Mouse (Mus musculus): ENCODE results near the gene Tmem121b.

Tmem121b gene

DNA sequence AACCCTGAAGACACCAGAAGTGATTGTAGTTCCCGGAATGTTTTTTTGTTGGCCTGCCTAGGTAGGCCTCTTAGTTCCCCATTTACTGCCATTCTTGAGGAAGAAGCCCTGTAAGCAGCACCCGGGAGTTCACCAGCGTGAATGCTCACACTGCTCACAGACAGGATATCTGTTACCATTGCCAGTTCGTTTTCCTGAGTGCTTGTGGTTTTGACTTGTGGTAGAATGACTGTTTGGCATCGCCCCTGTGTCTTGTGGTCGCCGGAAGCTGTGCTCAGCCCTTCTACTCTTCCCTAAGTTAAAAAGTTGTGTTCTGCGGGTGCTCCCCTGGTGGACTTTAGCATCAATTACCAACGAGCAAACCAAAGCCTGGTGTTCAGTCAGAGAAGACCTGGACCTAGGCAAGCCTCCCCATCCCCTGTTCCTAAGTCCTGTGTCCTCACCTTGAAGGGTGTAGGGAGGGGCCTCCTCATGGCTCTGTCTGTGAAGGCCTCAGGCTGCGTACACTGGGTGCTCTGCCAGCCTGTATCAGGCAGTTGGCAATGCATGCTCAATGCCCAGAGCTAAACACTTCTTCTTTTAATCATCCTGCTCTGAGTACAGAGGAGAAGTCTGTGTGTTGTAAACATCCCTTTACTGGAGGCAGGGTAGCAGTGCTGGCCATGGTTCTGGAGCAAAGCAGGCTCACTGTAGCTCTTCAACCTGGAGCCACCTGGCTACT is 26.8 kb downstream of the Tmem121b start:
- no peak for DNase-seq (ENCODE audit: low read depth, low spot score)

DNA sequence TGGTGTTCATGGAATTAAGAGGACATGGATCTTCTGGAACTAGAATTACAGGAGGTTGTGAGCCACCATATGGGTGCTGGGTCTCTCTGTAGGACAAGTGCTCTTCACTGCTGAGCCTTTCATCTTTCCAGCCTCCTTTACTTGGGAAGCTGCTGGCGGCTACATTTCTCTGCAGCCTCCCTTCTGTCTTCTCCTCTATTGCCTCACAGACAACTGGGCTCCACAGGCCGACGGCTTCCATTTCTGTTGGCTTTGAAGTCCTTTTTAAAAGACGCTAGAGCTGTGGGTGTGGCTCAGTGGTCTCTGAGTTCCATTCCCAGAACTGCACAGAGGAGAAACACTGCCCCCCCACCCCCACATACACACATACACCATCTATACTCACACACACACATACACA is 28.2 kb downstream of the Tmem121b start:
- no peak for DNase-seq (ENCODE audit: low read depth, low spot score)

DNA sequence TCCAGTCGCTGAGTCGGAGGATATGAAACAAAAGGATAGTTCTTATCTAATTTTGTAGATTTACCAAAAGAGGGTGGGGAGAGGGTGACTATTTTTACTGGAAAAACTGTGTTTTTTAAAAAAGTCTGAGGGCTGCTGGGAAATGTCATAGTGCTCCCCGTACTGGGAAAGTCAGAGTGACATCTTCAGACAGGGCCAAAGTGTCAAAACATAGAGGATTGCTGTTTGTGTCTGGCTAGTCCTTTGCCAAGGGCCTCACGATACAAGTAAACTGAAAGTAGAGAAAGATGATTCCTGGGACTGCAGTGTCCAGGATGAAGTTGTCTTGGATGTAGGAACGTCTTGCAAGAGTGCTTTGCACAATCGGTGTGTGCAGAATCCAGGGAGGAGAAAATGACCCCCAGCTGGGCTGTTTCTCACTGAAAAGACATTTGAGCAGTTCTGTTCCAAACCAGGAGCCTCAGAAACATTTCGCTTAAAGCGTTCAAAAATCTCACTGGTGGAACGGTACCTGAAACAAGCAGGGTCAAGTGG is 29.1 kb downstream of the Tmem121b start:
- no peak for DNase-seq (ENCODE audit: low read depth, low spot score)

DNA sequence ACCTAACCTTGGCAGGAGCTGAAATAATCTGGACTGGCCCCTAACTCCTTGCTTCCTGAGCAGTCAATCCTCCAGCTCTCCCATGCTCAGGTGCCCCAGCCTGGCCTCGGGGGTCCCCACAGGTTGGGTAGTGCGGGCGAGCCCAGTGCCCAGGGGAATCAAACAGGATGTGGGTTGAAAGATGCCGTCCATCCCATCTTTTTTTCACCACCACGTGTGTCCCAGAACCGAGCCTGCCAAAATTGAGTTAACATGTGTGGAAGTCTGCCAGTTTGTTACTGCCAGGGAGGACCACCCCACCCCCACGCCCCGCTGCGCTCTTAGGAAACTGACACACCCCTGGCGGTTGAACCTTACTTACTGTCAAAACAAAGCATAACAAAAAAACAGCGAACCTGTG is 29.7 kb downstream of the Tmem121b start:
- peak; percentile 52 for DNase-seq (ENCODE audit: low read depth, low spot score)

DNA sequence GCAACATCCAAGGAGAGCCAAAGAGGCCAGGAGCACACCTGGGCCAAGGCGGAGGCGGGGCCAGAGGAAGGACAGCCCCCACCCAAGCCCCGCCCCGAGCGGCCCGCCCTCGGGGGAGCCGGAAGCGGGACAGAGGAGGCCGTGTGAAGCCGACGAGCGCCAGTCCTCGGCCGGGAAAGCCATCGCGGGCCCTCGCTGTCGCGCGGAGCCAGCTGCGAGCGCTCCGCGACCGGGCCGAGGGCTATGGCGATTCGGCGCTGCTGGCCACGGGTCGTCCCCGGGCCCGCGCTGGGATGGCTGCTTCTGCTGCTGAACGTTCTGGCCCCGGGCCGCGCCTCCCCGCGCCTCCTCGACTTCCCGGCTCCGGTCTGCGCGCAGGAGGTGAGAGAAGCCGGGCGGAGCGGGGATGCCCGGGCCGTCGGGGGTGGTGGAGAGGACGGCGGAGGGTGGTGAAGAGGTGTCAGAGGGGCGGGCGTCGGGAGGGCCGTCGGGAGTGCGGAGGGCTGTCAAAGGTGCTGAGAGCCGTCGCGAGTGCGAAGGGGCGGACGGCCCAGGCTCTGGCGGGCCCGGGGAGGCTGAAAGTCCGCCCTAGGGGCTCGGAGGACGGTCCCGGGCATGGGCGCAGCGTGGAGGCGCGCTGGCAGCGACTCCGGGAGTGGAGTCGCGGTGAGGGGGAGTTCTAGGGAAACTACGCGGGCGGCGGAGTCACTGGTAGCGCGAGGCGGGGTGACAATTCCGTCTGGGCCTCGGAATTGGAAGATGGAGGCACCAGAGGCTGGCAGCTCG is 30.3 kb downstream of the Tmem121b start, which contains the start of gene Il17ra:
TSS of gene Il17ra (plus strand) at position 162 of the 786 bp plus-strand sequence.
- peak; percentile 72 for DNase-seq (ENCODE audit: low read depth, low spot score)

DNA sequence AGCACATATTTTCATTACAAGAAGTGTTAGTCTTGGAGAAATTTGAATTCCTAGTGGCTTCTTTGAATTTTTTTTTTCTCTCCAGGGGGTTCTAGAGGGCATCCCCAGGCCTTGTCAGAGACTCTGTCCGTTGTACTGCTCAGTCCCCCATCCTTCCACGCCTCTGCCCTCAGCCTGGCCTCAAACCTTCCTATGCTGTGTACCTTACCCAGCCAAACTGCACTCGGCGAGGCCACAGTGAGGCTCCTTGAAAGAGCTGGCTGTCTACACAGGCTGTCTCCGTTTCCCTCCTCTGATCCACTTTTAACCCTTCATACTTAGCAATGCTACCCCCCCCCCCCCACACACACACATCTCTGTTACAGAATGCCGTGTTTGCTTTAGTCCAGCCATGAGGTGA is 31.4 kb downstream of the Tmem121b start:
- DNase-seq (ENCODE audit: low read depth, low spot score): no peak

DNA sequence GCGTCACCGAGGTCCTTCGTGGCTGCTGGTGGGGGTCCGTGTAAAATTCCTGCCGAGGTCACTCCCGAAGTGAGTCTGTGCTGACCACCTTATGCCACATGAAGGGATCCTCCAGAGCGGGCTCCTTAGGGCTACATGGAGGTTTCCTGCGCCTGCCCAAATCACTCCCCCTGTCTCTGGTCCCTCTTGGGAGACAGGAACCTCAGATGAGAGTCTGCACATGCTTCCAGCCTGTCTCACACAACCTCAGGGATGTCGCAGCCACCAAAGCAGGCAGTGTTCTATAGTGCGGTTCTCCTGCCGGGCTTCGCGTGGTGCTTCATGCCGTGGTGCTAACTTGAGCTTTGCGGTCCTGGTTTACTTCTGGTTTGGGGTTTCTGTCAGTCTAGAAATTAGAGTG is 32.4 kb downstream of the Tmem121b start:
- DNase-seq (ENCODE audit: low read depth, low spot score): no peak

DNA sequence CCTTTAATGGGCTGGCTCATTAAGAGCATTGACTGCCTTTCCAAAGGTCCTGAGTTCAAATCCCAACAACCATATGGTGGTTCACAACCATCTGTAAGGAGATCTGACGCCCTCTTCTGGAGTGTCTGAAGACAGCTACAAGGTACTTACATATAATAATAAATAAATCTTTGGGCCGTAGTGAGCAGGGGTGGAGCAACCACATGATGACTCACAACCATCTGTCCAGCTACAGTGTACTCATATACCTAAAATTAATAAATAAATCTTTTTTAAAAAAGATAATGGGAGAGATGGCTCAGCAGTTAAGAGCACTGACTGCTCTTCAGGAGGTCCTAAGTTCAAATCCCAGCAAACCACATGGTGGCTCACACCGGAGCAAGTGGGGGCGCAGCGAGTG is 35.9 kb downstream of the Tmem121b start:
- DNase-seq (ENCODE audit: low read depth, low spot score): no peak

DNA sequence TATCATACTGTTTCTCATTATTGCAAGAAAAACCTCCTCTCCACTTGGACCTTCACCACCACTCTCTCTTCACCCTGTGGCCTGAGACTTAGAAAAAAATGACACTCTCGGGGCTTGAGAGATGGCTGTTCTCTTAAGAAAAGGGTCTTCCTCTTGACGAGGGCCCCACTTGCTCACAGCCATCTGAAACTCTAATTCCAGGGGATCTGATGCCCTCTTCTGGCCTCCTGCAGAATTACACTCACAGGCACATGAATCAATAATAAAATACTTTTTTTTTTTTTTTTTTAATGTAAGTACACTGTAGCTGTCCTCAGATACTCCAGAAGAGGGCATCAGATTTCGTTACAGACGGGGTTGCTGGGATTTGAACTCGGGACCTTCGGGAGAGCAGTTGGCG is 36.5 kb downstream of the Tmem121b start:
- peak; percentile 77 for DNase-seq (ENCODE audit: low read depth, low spot score)

DNA sequence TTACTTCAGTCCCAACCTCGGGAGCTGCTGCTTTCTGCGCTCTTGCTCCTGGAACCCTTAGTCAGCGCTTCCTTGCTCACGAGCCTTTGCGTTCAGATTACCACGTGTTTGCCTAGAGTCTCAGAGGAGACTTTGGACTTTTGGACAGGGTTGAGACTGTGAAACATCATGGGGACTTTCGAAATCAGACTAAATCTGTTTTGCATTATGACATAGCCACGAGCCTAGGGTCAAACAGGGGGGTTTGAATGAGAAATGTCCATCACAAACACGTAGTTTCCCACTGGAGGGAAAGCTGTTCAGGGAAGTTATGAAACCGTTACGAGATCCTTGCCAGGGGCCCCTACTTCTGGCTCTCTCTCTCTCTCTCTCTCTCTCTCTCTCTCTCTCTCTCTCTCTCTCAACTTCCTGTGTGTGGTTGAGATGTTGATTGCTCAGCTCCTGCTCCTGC is 39.0 kb downstream of the Tmem121b start:
- DNase-seq (ENCODE audit: low read depth, low spot score): no peak

DNA sequence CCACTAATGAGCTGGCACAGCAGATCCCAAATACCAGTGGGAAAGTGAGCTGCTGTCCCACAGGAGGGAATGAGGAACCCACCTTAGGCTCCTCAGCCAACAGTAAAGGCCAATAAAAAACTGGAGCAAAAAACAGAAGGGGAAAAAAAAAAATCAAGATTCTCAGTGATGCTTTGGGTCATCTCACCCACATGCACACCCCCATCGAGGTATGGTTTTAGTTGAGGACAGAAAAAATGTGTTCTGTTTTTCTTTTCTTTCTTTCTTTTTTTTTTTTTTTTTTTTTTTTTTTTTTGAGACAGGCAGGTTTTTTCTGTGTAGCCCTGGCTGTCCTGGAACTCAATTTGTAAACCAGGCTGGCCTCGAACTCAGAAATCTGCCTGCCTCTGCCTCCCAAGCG is 40.1 kb downstream of the Tmem121b start:
- no peak for DNase-seq (ENCODE audit: low read depth, low spot score)

DNA sequence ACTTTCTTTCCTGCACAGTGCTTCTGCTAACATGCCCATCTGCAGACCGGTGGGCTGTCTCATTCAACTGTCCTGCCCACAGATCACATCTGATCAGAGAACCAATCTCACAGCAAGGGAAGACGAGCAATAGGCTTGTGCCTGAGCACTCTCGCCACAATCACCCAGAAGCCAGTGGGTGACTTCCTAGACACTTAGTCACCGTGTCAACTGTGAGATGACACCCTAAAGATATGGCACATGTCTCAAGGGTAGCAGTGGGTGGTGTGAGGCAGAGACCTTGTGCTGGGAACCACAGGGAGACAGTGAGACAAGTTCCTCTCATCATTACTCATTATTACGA is 40.5 kb downstream of the Tmem121b start:
- DNase-seq (ENCODE audit: low read depth, low spot score): no peak

DNA sequence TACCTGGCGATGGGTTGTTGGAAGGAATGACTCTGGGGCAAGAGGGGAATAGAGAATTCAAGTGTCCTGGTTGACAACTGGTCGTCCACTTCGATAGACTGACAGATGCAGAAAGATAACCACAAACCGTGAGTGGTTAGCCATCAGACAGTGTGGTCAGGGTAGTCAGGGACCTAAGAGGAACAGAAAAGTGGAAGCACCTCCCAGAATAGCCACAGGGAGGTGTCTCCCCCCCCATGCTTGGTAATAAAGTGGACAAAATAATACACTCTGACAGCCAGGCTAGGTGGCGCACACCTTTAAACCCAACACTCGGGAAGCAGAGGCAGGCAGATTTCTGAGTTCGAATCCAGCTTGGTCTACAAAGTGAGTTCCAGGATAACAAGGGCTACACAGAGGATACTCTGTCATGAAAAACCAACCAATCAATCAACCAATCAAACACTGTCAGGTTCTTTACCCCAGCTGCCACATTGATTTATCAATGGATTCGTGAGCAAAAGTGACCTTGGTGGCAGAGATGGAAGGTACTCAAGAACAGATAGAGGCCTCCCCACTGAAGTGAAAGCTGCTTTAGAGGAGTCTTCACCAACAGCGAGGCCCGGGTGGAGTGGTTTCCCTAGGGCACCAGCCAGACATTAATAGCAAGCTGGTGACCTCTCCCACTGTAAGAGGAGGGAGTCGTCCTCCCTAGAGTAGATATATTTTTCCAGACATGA is 41.1 kb downstream of the Tmem121b start:
- no peak for DNase-seq (ENCODE audit: low read depth, low spot score)

DNA sequence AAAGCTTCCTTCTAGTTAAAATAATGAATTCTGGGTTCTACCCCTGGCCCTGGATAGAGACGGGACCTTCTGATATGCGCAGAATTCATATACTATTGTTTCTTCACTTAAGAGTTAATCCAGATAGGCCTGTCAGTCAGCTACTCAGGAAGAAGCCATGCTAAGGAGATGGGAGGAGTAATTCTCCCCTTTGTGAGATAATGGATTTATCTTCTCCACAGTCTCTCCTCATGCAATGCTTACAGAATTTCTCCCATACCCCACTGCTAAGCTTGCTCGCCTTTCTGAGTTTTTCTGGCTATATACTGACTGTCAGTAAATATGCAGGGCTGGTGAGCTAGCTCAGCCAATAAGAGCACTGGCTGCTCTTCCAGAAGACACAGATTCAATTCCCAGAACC is 43.4 kb downstream of the Tmem121b start:
- DNase-seq (ENCODE audit: low read depth, low spot score): no peak

DNA sequence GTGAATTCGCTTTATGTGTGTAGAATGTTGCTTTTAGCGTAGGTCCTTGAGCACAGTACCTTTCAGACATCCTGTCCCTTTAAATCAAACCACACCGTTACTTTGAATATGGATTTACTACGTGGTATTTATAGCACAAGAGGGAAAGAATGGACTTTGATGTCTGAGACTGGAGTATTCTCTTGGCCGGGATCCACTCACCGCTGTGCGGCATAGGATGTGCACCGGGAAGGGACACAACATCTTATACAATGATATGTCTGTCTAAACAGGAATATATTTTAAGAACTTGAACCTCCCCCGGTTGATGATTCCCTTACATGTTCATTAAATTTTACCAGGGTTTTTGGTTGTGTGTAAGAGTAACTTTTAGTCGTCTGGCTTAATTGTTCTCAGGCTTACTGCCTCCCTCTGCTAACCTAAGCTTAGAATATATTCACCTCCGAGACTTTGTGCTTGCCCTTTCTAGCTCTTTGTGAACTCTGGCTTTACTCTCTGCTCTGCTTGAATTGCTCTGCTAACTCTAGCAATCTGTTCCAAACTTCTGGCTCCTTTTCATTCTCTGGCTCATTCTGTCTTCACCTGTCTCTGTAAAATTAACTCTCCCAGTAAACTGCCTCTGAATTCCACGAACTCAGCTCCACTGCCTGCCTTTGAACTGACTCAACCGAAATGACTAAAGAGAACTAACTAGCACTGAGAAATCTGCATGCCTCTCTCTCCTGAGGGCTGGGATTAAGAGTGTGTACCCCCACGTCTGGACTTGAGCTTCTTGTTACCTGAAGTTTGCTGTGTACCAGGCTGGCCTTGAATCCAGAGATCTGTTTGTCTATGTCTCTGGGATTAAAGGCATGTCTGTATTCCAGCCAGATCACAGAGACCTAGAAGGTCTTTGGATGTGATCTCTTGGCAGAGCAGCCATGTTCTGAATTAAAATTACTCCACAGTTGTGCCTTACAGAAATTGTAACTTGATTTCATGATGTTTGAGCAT is 49.9 kb downstream of the Tmem121b start:
- no peak for DNase-seq (ENCODE audit: low read depth, low spot score)

DNA sequence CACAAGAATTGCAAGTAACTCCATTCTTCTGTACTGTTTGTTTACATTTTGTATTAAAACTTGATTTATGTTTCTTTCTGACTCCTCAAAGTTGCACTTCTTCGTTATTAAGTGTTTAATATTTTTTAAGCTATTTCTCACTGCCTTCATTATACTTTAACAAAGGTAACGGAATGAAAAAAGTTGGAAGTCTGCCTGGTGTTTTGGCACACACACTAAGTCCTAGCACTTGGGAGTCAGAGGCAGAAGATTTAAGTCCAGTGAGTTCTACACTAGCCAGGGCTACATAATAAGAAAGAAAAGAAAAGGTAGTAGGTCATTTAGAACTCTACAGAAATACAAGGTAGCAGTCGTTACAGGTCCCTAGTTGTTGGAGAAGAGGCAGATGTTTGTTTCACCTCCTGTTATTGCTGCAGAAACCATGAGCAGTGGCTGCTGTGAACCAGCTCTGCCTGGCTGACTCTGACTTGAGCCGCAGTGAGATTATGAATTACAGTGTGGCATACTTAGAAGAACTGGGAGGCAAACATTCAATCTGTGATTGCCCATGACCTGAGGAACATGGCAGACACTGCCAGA is 51.3 kb downstream of the Tmem121b start:
- no peak for DNase-seq (ENCODE audit: low read depth, low spot score)
